Mouse (Mus musculus): ENCODE measurements around the gene Depdc5. TPM values are rescaled to one million over a fixed set of nuclear protein-coding genes. Genes with fewer than 3 reads are reported as not detected.
"Not testable (repeated sequence)": the region's sequence is repeated elsewhere in the genome, so short reads cannot be mapped to it uniquely, and the experiment has no call there.

Gene Depdc5
- polyA plus RNA-seq, 1 experiment from 2014 or later, result 22.2 TPM

GRCm38 (mm10) chr5:32852026-32852425 is 11.5 kb upstream of the Depdc5 start:
- Histone ChIP-seq H3K27ac (replicated peaks) (no peak overlapping the region), H3K9ac (no peak overlapping the region), H3K27me3 (no peaks in the 10 kb centered on the region), H3K4me3 (replicated peaks) (peak overlapping the region; percentile 96), H3K9me3 (replicated peaks) (no peaks in the 10 kb centered on the region), H3K36me3 (0 out of 2 replicates have a peak, but pooled peaks cover 2% of the 10 kb centered on the region), H3K4me1 (peaks cover 26% of the 10 kb centered on the region), H3K4me2 (replicated peaks) (peak overlapping the region; percentile 63)
- ATAC-seq (ENCODE audit: insufficient number of reproducible peaks, low FRiP score, low TSS enrichment, low read depth), result no peak
- WGBS, result 53% methylated on average over 6 of the region's 6 CpGs

GRCm38 (mm10) chr5:32853731-32854507 is 9.6 kb upstream of the Depdc5 start, which contains the start of gene Prr14l:
TSS of gene Prr14l (minus strand) at chr5:32854256.
- peak within 1 kb of the TSS; percentile 92 for H3K27ac ChIP-seq (replicated peaks)
- H3K9me3 ChIP-seq (replicated peaks), result no peaks in the 10 kb centered on the region
- peak within 1 kb of the TSS; percentile 63 for H3K4me2 ChIP-seq (replicated peaks)
- H3K4me3 ChIP-seq (replicated peaks), result peak within 1 kb of the TSS; percentile 96
- peak within 1 kb of the TSS; percentile 100 for H3K9ac ChIP-seq
- no peaks in the 10 kb centered on the region for H3K27me3 ChIP-seq
- peak; percentile 95 for ATAC-seq (ENCODE audit: insufficient number of reproducible peaks, low FRiP score, low TSS enrichment, low read depth)
- 1% methylated on average over 51 of the region's 51 CpGs for WGBS
- 0 out of 2 replicates have a peak, but pooled peaks cover 2% of the 10 kb centered on the region for H3K36me3 ChIP-seq
- H3K4me1 ChIP-seq, result peaks cover 26% of the 10 kb centered on the region

DNA sequence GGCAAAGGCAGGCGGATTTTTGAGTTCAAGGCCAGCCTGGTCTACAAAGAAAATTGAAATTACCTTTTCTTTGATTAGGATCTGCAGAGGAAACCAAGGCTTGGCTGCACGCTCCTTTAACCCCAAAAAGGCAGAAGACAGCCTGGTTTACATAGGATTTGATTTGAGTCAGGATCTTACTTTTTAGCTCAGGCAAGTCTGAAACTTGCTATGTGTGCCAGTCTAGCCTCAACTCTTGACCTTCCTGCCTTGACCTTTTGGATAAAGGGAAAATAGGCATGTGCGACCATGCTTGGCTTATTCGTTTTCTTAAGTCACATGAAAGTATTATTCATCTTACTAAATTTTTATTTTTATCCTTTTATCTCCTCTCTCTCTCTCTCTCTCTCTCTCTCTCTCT is 8.7 kb upstream of the Depdc5 start:
- no peaks in the 10 kb centered on the region for H3K9me3 ChIP-seq (replicated peaks)
- no peak overlapping the region for H3K4me2 ChIP-seq (replicated peaks)
- no peaks in the 10 kb centered on the region for H3K36me3 ChIP-seq
- no peak overlapping the region for H3K9ac ChIP-seq
- H3K4me3 ChIP-seq (replicated peaks), result no peak overlapping the region
- H3K27ac ChIP-seq (replicated peaks), result no peak overlapping the region
- peaks cover 26% of the 10 kb centered on the region for H3K4me1 ChIP-seq
- ATAC-seq (ENCODE audit: insufficient number of reproducible peaks, low FRiP score, low TSS enrichment, low read depth), result no peak
- H3K27me3 ChIP-seq, result no peaks in the 10 kb centered on the region
- 82% methylated on average over 4 of the region's 4 CpGs for WGBS

DNA sequence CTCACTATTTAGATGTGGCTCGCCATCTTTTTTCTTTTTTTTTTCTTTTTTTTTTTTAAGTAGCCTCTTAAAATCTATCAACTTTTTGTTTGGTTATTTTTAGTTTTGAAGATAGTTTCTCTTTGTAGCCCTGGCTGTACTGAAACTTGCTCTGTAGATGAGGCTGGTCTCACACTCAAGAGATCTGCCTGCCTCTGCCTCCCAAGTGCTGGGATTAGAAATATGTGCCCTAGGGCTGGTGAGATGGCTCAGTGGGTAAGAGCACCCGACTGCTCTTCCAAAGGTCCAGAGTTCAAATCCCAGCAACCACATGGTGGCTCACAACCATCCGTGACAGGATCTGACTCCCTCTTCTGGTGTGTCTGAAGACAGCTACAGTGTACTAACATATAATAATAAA is 8.2 kb upstream of the Depdc5 start:
- H3K4me1 ChIP-seq, result peaks cover 26% of the 10 kb centered on the region
- not testable (repeated sequence) for ATAC-seq (ENCODE audit: insufficient number of reproducible peaks, low FRiP score, low TSS enrichment, low read depth); H3K4me2 ChIP-seq (replicated peaks); H3K27ac ChIP-seq (replicated peaks); H3K9me3 ChIP-seq (replicated peaks); H3K27me3 ChIP-seq; H3K9ac ChIP-seq; H3K36me3 ChIP-seq; H3K4me3 ChIP-seq (replicated peaks)
- WGBS, result 92% methylated on average over 3 of the region's 3 CpGs

DNA sequence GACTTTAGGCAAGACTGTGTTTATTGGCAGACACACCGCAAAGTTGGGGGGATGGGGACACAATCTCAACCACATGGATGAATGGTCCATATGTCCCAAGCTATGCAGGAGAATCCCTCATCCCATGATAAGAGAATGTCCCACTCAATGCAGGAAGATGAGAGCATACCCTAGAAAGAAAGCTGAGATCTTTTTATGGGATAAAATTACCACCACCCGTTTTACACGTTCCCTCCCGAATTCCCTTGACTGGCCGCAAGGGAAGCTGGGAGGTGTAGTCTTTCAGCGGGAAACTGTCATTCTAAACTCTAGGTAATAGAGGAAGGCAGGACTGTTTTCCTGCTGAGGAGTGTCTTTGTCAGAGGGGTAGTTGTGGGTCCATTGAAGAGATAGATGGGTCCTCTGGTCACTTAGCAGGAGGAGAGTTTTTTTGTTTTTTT is 5.7 kb upstream of the Depdc5 start:
- peaks cover 7% of the 10 kb centered on the region; the same call in 1 of the 2 replicates for H3K4me1 ChIP-seq
- peak overlapping the region; percentile 75 for H3K27ac ChIP-seq (replicated peaks)
- H3K4me2 ChIP-seq (replicated peaks), result peak overlapping the region; percentile 56
- no peaks in the 10 kb centered on the region for H3K27me3 ChIP-seq
- no peak for ATAC-seq (ENCODE audit: insufficient number of reproducible peaks, low FRiP score, low TSS enrichment, low read depth)
- H3K36me3 ChIP-seq, result no peaks in the 10 kb centered on the region
- no peaks in the 10 kb centered on the region for H3K9me3 ChIP-seq (replicated peaks)
- WGBS, result 3% methylated on average over 6 of the region's 6 CpGs
- peak overlapping the region; percentile 51 for H3K4me3 ChIP-seq (replicated peaks)
- H3K9ac ChIP-seq, result peak overlapping the region; percentile 18; the same call in 1 of the 2 replicates

DNA sequence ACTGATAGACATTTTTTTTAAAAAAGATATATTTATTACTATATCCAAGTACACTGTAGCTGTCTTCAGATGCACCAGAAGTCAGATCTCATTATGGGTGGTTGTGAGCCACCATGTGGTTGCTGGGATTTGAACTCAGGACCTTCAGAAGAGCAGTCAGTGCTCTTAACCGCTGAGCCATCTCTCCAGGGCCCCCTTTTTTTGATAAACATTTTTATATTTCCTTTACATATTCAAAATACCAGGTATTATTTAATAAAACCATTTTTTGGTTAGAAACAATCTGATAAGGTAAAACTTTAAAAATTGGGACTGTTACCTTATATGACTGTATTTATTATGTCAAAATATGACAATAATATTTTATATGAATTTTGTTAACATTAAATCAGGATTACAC is 2.4 kb upstream of the Depdc5 start:
- H3K4me3 ChIP-seq (replicated peaks), result no peak overlapping the region
- 71% methylated on average over 1 of the region's 1 CpGs for WGBS

DNA sequence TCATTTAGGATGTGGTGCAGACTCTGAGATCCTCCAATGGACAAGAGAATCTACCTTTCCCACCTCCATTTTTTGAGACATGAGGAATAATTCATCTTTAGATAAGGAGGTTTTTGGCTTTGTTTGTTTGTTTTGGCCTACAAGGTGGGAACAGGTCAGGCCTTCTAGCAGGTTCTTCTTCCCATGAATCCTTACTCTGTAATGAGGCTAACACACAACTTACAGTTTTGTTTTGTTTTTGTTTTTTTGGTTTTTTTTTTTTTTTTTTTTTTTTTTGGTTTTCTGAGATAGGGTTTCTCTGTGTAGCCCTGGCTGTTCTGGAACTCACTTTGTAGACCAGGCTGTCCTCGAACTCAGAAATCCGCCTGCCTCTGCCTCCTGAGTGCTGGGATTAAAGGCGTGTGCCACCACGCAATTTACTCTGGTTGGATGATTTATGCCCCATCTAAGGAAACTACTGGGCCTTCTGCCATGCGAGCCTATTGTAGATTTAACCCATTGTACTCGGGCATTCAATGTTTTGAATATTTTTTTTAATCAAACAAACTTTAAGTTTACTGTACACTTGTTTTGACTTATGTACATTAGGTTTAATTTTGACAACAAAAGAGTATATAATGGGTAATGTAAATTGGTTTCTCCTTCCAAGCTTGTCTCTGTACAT is 900 bp upstream of the Depdc5 start:
- 66% methylated on average over 6 of the region's 6 CpGs for WGBS
- no peak for ATAC-seq (ENCODE audit: insufficient number of reproducible peaks, low FRiP score, low TSS enrichment, low read depth)
- no peaks in the 10 kb centered on the region for H3K27me3 ChIP-seq
- no peak overlapping the region for H3K9ac ChIP-seq
- H3K4me1 ChIP-seq, result peaks cover 8% of the 10 kb centered on the region
- H3K27ac ChIP-seq (replicated peaks), result no peak overlapping the region
- H3K4me3 ChIP-seq (replicated peaks), result no peak overlapping the region
- peak overlapping the region; percentile 58 for H3K4me2 ChIP-seq (replicated peaks)
- H3K9me3 ChIP-seq (replicated peaks), result no peaks in the 10 kb centered on the region
- H3K36me3 ChIP-seq, result 0 out of 2 replicates have a peak, but pooled peaks cover 6% of the 10 kb centered on the region

More for the DNA sequence above, 2.4 kb upstream of the Depdc5 start:
- Histone ChIP-seq H3K27me3 (no peaks in the 10 kb centered on the region), H3K4me2 (replicated peaks) (no peak overlapping the region), H3K27ac (replicated peaks) (no peak overlapping the region), H3K4me1 (peaks cover 8% of the 10 kb centered on the region), H3K9me3 (replicated peaks) (no peaks in the 10 kb centered on the region), H3K36me3 (no peaks in the 10 kb centered on the region), H3K9ac (no peak overlapping the region)
- no peak for ATAC-seq (ENCODE audit: insufficient number of reproducible peaks, low FRiP score, low TSS enrichment, low read depth)

GRCm38 (mm10) chr5:32869389-32870024 is 6.0 kb downstream of the Depdc5 start:
- no peak overlapping the region for H3K4me2 ChIP-seq (replicated peaks)
- H3K36me3 ChIP-seq, result peaks cover 49% of the 10 kb centered on the region
- no peak overlapping the region for H3K4me3 ChIP-seq (replicated peaks)
- no peaks in the 10 kb centered on the region for H3K27me3 ChIP-seq
- H3K9me3 ChIP-seq (replicated peaks), result no peaks in the 10 kb centered on the region
- no peak for ATAC-seq (ENCODE audit: insufficient number of reproducible peaks, low FRiP score, low TSS enrichment, low read depth)
- H3K4me1 ChIP-seq, result peaks cover 3% of the 10 kb centered on the region
- H3K9ac ChIP-seq, result no peak overlapping the region
- 96% methylated on average over 5 of the region's 5 CpGs for WGBS
- H3K27ac ChIP-seq (replicated peaks), result no peak overlapping the region

- no peaks in the 10 kb centered on the region for H3K4me1 ChIP-seq
- no peaks in the 10 kb centered on the region for H3K27me3 ChIP-seq
- no peak overlapping the region for H3K9ac ChIP-seq
- no peak overlapping the region for H3K4me3 ChIP-seq (replicated peaks)
- peaks cover 64% of the 10 kb centered on the region for H3K36me3 ChIP-seq
- H3K9me3 ChIP-seq (replicated peaks), result no peaks in the 10 kb centered on the region
- H3K4me2 ChIP-seq (replicated peaks), result no peak overlapping the region
- H3K27ac ChIP-seq (replicated peaks), result no peak overlapping the region
- 95% methylated on average over 5 of the region's 5 CpGs for WGBS
- ATAC-seq (ENCODE audit: insufficient number of reproducible peaks, low FRiP score, low TSS enrichment, low read depth), result no peak
These were observed 8.8 kb downstream of the Depdc5 start for GRCm38 (mm10) chr5:32872346-32872745.

GRCm38 (mm10) chr5:32886739-32887138 is 23.2 kb downstream of the Depdc5 start:
- Histone ChIP-seq H3K4me2 (replicated peaks) (no peak overlapping the region), H3K4me3 (replicated peaks) (no peak overlapping the region), H3K27me3 (no peaks in the 10 kb centered on the region), H3K9ac (no peak overlapping the region), H3K36me3 (peaks cover 57% of the 10 kb centered on the region), H3K27ac (replicated peaks) (no peak overlapping the region), H3K4me1 (no peaks in the 10 kb centered on the region), H3K9me3 (replicated peaks) (no peaks in the 10 kb centered on the region)
- WGBS, result 64% methylated on average over 3 of the region's 3 CpGs
- no peak for ATAC-seq (ENCODE audit: insufficient number of reproducible peaks, low FRiP score, low TSS enrichment, low read depth)

- Histone ChIP-seq H3K9me3 (replicated peaks) (no peaks in the 10 kb centered on the region), H3K4me3 (replicated peaks) (no peak overlapping the region), H3K27ac (replicated peaks) (no peak overlapping the region), H3K4me1 (no peaks in the 10 kb centered on the region), H3K4me2 (replicated peaks) (no peak overlapping the region), H3K27me3 (no peaks in the 10 kb centered on the region), H3K9ac (no peak overlapping the region), H3K36me3 (peaks cover 55% of the 10 kb centered on the region)
- 68% methylated on average over 1 of the region's 1 CpGs for WGBS
- no peak for ATAC-seq (ENCODE audit: insufficient number of reproducible peaks, low FRiP score, low TSS enrichment, low read depth)
These were observed 44.0 kb downstream of the Depdc5 start for GRCm38 (mm10) chr5:32907496-32907895.
